Mouse (Mus musculus) retina, embryonic 14.5 days (tissue): ENCODE results near the gene Slc18a2.
A peak's percentile ranks its signal among the peaks of the same experiment; 100 is the strongest.

Experiments used
- DNase-seq: peaks from one replicate; pipeline ENCODE4 v3.0.0-alpha.2; 2015; ENCODE audit warnings: low spot score

Slc18a2 gene

GRCm38 (mm10) chr19:59260718-59261442 lies at the start of gene Slc18a2:
Gene Slc18a2, plus strand, starts transcription at chr19:59260896.
- DNase-seq, result peak; percentile 64

GRCm38 (mm10) chr19:59216891-59217290 lies 43.8 kb upstream of the Slc18a2 start:
- DNase-seq, result no peak

- no peak for DNase-seq
Measured at GRCm38 (mm10) chr19:59218991-59219390, 41.7 kb upstream of the Slc18a2 start, which contains the start of gene Kcnk18. Gene Kcnk18, plus strand, starts transcription at chr19:59219214.

GRCm38 (mm10) chr19:59221131-59221530 lies 39.6 kb upstream of the Slc18a2 start:
- DNase-seq, result no peak

- DNase-seq, result no peak
Measured at GRCm38 (mm10) chr19:59228376-59228775, 32.3 kb upstream of the Slc18a2 start.

- no peak for DNase-seq
Measured at GRCm38 (mm10) chr19:59232786-59233185, 27.9 kb upstream of the Slc18a2 start.

- no peak for DNase-seq
Measured at GRCm38 (mm10) chr19:59235001-59235400, 25.7 kb upstream of the Slc18a2 start.

GRCm38 (mm10) chr19:59236046-59236445 lies 24.6 kb upstream of the Slc18a2 start:
- DNase-seq, result no peak

GRCm38 (mm10) chr19:59238630-59239029 lies 22.1 kb upstream of the Slc18a2 start:
- no peak for DNase-seq

- peak; percentile 93 for DNase-seq
Measured at GRCm38 (mm10) chr19:59239124-59239817, 21.4 kb upstream of the Slc18a2 start.

- DNase-seq, result no peak
Measured at GRCm38 (mm10) chr19:59241987-59242386, 18.7 kb upstream of the Slc18a2 start.

- DNase-seq, result no peak
Measured at GRCm38 (mm10) chr19:59243057-59243456, 17.6 kb upstream of the Slc18a2 start.

- no peak for DNase-seq
Measured at GRCm38 (mm10) chr19:59248144-59248543, 12.6 kb upstream of the Slc18a2 start.

- DNase-seq, result no peak
Measured at GRCm38 (mm10) chr19:59248553-59249286, 12.0 kb upstream of the Slc18a2 start.

GRCm38 (mm10) chr19:59252651-59253050 lies 8.0 kb upstream of the Slc18a2 start:
- no peak for DNase-seq

GRCm38 (mm10) chr19:59259633-59260032 lies 1.1 kb upstream of the Slc18a2 start:
- peak; percentile 55 for DNase-seq

GRCm38 (mm10) chr19:59261604-59262003 lies 908 bp downstream of the Slc18a2 start:
- DNase-seq, result no peak

- no peak for DNase-seq
Measured at GRCm38 (mm10) chr19:59263171-59263570, 2.5 kb downstream of the Slc18a2 start.

- DNase-seq, result no peak
Measured at GRCm38 (mm10) chr19:59264838-59265532, 4.3 kb downstream of the Slc18a2 start.

GRCm38 (mm10) chr19:59265907-59266306 lies 5.2 kb downstream of the Slc18a2 start:
- DNase-seq, result no peak

GRCm38 (mm10) chr19:59267417-59267963 lies 6.8 kb downstream of the Slc18a2 start:
- DNase-seq, result peak; percentile 29

GRCm38 (mm10) chr19:59273190-59273589 lies 12.5 kb downstream of the Slc18a2 start:
- DNase-seq, result no peak
